ENCODE assay signal across 1 mouse cellular context in genomic region chr7:130533316-130534260, GRCm38 (mm10).
TF ChIP-seq lines count a peak whose summit lies in the region.

No protein-coding gene starts in this region.

TF ChIP-seq in MEL, 35 proteins besides CTCF, POLR2A, EP300 and RAD21 (continued from another document):
- TF ChIP-seq ZC3H11A (IDR thresholded peaks at IDR 0.05; ENCODE audit: low read depth, low read length) (no peak), POLR2AphosphoS2 (IDR thresholded peaks at IDR 0.05; ENCODE audit: low read length) (no peak), MEF2A (IDR thresholded peaks at IDR 0.05; ENCODE audit: extremely low read depth, insufficient replicate concordance, low read depth, low read length, poor library complexity, severe bottlenecking) (no peak), GABPA (IDR thresholded peaks at IDR 0.05; ENCODE audit: low read depth, low read length) (no peak), MAZ (IDR thresholded peaks at IDR 0.05; ENCODE audit: low read depth, low read length) (no peak)
